Mouse (Mus musculus) testis, adult 2 months (tissue): ENCODE results near the gene Anapc11. TPM values are rescaled to one million over a fixed set of nuclear protein-coding genes. Genes with fewer than 3 reads are reported as not detected.
"Not testable (repeated sequence)": the region's sequence is repeated elsewhere in the genome, so short reads cannot be mapped to it uniquely, and the experiment has no call there.

Source experiments
- H3K27ac ChIP-seq: fragments of 200-500 bp; 2 replicates; pipeline ENCODE4 v1.5.1; 2012; ENCODE audit warnings: low read depth, low read length; ENCODE audit not compliant: control insufficient read depth, insufficient read depth
- H3K27me3 ChIP-seq: fragments of 200-500 bp; 2 replicates; pipeline ENCODE4 v1.6.1; 2012; ENCODE audit warnings: mild to moderate bottlenecking, low read length, moderate library complexity; ENCODE audit not compliant: control insufficient read depth, insufficient read depth
- H3K36me3 ChIP-seq: fragments of 200-500 bp; 2 replicates; pipeline ENCODE4 v1.6.1; 2012; ENCODE audit warnings: mild to moderate bottlenecking, low read length; ENCODE audit not compliant: control insufficient read depth, insufficient read depth
- H3K4me1 ChIP-seq: fragments of 200-500 bp; 2 replicates; pipeline ENCODE4 v1.6.1; 2012; ENCODE audit warnings: low read length; ENCODE audit not compliant: control insufficient read depth, insufficient read depth
- H3K4me3 ChIP-seq: fragments of 200-500 bp; 2 replicates; pipeline ENCODE4 v1.5.1; 2012; ENCODE audit warnings: low read depth, mild to moderate bottlenecking, low read length, moderate library complexity, mixed read lengths; ENCODE audit not compliant: control insufficient read depth
- CTCF ChIP-seq: fragments of 200-500 bp; IDR thresholded peaks from 2 replicates; pipeline ENCODE4 v1.5.1; 2012; ENCODE audit warnings: low read depth, mild to moderate bottlenecking, inconsistent platforms, low read length, moderate library complexity; ENCODE audit not compliant: control insufficient read depth, insufficient read depth, insufficient replicate concordance
- POLR2A ChIP-seq: fragments of 200-500 bp; IDR thresholded peaks from 2 replicates; pipeline ENCODE4 v1.6.1; 2012; ENCODE audit warnings: low read depth, mild to moderate bottlenecking, inconsistent platforms, low read length, moderate library complexity; ENCODE audit not compliant: control insufficient read depth
- polyA plus RNA-seq: library from polyadenylated mRNA; depleted of rRNA; stranded (reverse); fragments of >200 nt; gene quantifications from 2 replicates; pipeline ENCODE4 v1.2.3, GENCODE M21; 2012

Anapc11 gene
- polyA plus RNA-seq, 1 experiment: 178 TPM

GRCm38 (mm10) chr11:120554834-120555233, 43.4 kb upstream of the Anapc11 start:
- no peak for TF ChIP-seq POLR2A
- TF ChIP-seq CTCF: no peak
- no peaks in the 10 kb centered on the region for H3K36me3 ChIP-seq
- H3K27ac ChIP-seq: no peak overlapping the region
- peaks cover 7% of the 10 kb centered on the region for H3K4me1 ChIP-seq
- H3K4me3 ChIP-seq: no peak overlapping the region
- no peaks in the 10 kb centered on the region for H3K27me3 ChIP-seq

GRCm38 (mm10) chr11:120555260-120555659, 43.0 kb upstream of the Anapc11 start:
- H3K4me1 ChIP-seq: peaks cover 4% of the 10 kb centered on the region; the same call in 1 of the 2 replicates
- TF ChIP-seq POLR2A: no peak
- no peak for TF ChIP-seq CTCF
- no peak overlapping the region for H3K27ac ChIP-seq
- no peak overlapping the region for H3K4me3 ChIP-seq
- H3K27me3 ChIP-seq: no peaks in the 10 kb centered on the region
- H3K36me3 ChIP-seq: no peaks in the 10 kb centered on the region

GRCm38 (mm10) chr11:120558843-120559242, 39.4 kb upstream of the Anapc11 start:
- not testable (repeated sequence) for H3K27me3 ChIP-seq, H3K27ac ChIP-seq, H3K4me1 ChIP-seq, H3K4me3 ChIP-seq, H3K36me3 ChIP-seq

GRCm38 (mm10) chr11:120560952-120561728, 37.1 kb upstream of the Anapc11 start:
- no peaks in the 10 kb centered on the region for H3K27me3 ChIP-seq
- no peak overlapping the region for H3K4me3 ChIP-seq
- TF ChIP-seq POLR2A (no peak), CTCF (no peak)
- no peaks in the 10 kb centered on the region for H3K4me1 ChIP-seq
- peaks cover 4% of the 10 kb centered on the region for H3K36me3 ChIP-seq
- H3K27ac ChIP-seq: no peak overlapping the region

GRCm38 (mm10) chr11:120562949-120563348, 35.3 kb upstream of the Anapc11 start:
- no peak overlapping the region for H3K27ac ChIP-seq
- H3K27me3 ChIP-seq: no peaks in the 10 kb centered on the region
- no peak for TF ChIP-seq CTCF
- TF ChIP-seq POLR2A: no peak
- H3K4me3 ChIP-seq: no peak overlapping the region
- no peaks in the 10 kb centered on the region for H3K4me1 ChIP-seq
- peaks cover 4% of the 10 kb centered on the region for H3K36me3 ChIP-seq

GRCm38 (mm10) chr11:120565114-120565513, 33.1 kb upstream of the Anapc11 start:
- no peaks in the 10 kb centered on the region for H3K4me1 ChIP-seq
- H3K4me3 ChIP-seq: no peak overlapping the region
- no peaks in the 10 kb centered on the region for H3K27me3 ChIP-seq
- H3K27ac ChIP-seq: no peak overlapping the region
- H3K36me3 ChIP-seq: peaks cover 4% of the 10 kb centered on the region
- no peak for TF ChIP-seq CTCF
- TF ChIP-seq POLR2A: no peak

- peaks cover 7% of the 10 kb centered on the region for H3K4me1 ChIP-seq
- no peak for TF ChIP-seq CTCF
- no peak for TF ChIP-seq POLR2A
- H3K4me3 ChIP-seq: no peak overlapping the region
- H3K27me3 ChIP-seq: no peaks in the 10 kb centered on the region
- no peak overlapping the region for H3K27ac ChIP-seq
- peaks cover 1% of the 10 kb centered on the region for H3K36me3 ChIP-seq
Measured at GRCm38 (mm10) chr11:120568324-120568723, 29.9 kb upstream of the Anapc11 start.
